Mouse (Mus musculus) midbrain, embryonic 15.5 days (tissue): ENCODE measurements around the gene Sbk2. TPM values are rescaled to one million over a fixed set of nuclear protein-coding genes. Genes with fewer than 3 reads are reported as not detected.

ENCODE experiments used
- ATAC-seq: fragments of 200-750 bp; cut with Nextera tagmentation; replicated peaks from 2 replicates; pipeline ENCODE4 v1.8.0; 2017; ENCODE audit warnings: moderate TSS enrichment
- H3K27ac ChIP-seq: fragments of 300-500 bp; sonication (generic); 2 replicates; pipeline ENCODE4 v1.5.1; 2015; ENCODE audit warnings: mild to moderate bottlenecking, inconsistent platforms
- H3K27me3 ChIP-seq: fragments of 300-500 bp; sonication (generic); replicated peaks from 2 replicates; pipeline ENCODE4 v1.6.1; 2015; ENCODE audit warnings: inconsistent platforms
- H3K36me3 ChIP-seq: fragments of 300-500 bp; sonication (generic); replicated peaks from 2 replicates; pipeline ENCODE4 v1.6.1; 2015; ENCODE audit warnings: inconsistent platforms
- H3K4me1 ChIP-seq: fragments of 300-500 bp; sonication (generic); 2 replicates; pipeline ENCODE4 v1.6.1; 2015; ENCODE audit warnings: inconsistent platforms
- H3K4me2 ChIP-seq: fragments of 300-500 bp; sonication (generic); 2 replicates; pipeline ENCODE4 v1.6.1; 2015; ENCODE audit warnings: inconsistent platforms, mild to moderate bottlenecking, moderate library complexity
- H3K4me3 ChIP-seq: fragments of 300-500 bp; sonication (generic); 2 replicates; pipeline ENCODE4 v1.5.1; 2015; ENCODE audit warnings: mild to moderate bottlenecking, inconsistent platforms
- H3K9ac ChIP-seq: fragments of 300-500 bp; sonication (generic); 2 replicates; pipeline ENCODE4 v1.6.1; 2015; ENCODE audit warnings: mild to moderate bottlenecking, inconsistent platforms
- H3K9me3 ChIP-seq: fragments of 300-500 bp; sonication (generic); 2 replicates; pipeline ENCODE4 v1.6.1; 2016; ENCODE audit warnings: inconsistent platforms
- WGBS: fragments of 180-500 bp; shearing (Covaris S2); methylation state at CpG from one replicate; pipeline ENCODE4 v1.1.7; 2015; ENCODE audit warnings: mixed read lengths; 5-methylcytosine and 5-hydroxymethylcytosine counted together
- polyA plus RNA-seq: library from polyadenylated mRNA; unstranded; fragments of >200 nt; fragmentation: Nextera tagmentation; extraction: Ambion mirVana; gene quantifications from 2 replicates; pipeline ENCODE4 v1.2.1, GENCODE M21; 2015

The Sbk2 gene
- polyA plus RNA-seq, 1 experiment from 2014 or later: not detected

DNA sequence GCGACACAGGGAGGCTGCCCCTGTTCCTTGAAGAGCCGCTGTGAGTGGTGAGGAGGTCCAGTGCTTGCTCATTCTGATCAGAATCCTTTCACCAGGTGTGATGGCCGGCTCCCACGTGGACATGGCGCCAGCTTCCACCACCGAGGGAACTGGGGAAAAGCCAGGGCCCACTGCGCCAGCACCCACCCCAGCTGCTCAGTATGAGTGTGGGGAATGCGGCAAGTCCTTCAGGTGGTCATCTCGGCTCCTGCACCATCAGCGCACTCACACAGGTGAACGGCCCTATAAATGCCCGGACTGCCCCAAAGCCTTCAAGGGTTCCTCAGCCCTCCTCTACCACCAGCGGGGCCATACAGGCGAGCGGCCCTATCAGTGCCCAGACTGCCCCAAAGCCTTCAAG, 45.5 kb downstream of the Sbk2 start:
- Histone ChIP-seq H3K36me3 (peaks cover 10% of the 10 kb centered on the region), H3K9me3 (no peaks in the 10 kb centered on the region), H3K9ac (no peak overlapping the region), H3K27ac (no peak overlapping the region), H3K27me3 (no peaks in the 10 kb centered on the region), H3K4me1 (peaks cover 54% of the 10 kb centered on the region), H3K4me3 (no peak overlapping the region), H3K4me2 (no peak overlapping the region)
- no peak for ATAC-seq
- 90% methylated on average over 15 of the region's 15 CpGs for WGBS

DNA sequence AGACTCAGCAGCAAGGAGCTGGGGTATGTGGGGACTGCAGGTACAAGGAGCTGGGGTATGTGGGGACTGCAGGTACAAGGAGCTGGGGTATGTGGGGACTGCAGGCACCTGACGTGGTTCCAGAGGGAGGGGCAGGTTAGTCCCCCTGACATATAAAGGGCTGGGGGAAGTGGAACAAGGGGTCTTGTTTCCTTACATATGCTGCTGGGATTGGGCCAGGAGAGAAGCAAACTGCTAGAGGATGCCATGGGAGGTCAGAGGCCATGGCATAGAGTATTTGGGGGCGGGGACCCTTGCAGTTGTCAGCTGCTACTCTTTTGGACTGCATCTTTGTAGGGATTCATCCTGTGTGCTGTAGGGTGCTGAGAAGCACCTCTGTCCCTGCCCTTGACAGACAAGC, 46.7 kb downstream of the Sbk2 start:
- Histone ChIP-seq H3K4me2 (no peak overlapping the region), H3K4me1 (peaks cover 44% of the 10 kb centered on the region), H3K9ac (no peak overlapping the region; the same call in 1 of the 2 replicates), H3K27me3 (no peaks in the 10 kb centered on the region), H3K36me3 (peaks cover 10% of the 10 kb centered on the region), H3K9me3 (no peaks in the 10 kb centered on the region), H3K4me3 (no peak overlapping the region), H3K27ac (peak overlapping the region; percentile 99)
- WGBS: 90% methylated on average over 2 of the region's 2 CpGs
- no peak for ATAC-seq

GRCm38 (mm10) chr7:4915669-4916416, 48.4 kb downstream of the Sbk2 start:
- peak overlapping the region; percentile 67 for H3K9ac ChIP-seq
- peak overlapping the region; percentile 99 for H3K27ac ChIP-seq
- H3K4me2 ChIP-seq: peak overlapping the region; percentile 68
- H3K4me3 ChIP-seq: peak overlapping the region; percentile 64
- H3K9me3 ChIP-seq: no peaks in the 10 kb centered on the region
- peak; percentile 48 for ATAC-seq
- WGBS: 11% methylated on average over 14 of the region's 14 CpGs
- peaks cover 30% of the 10 kb centered on the region for H3K4me1 ChIP-seq
- H3K27me3 ChIP-seq: no peaks in the 10 kb centered on the region
- peaks cover 10% of the 10 kb centered on the region for H3K36me3 ChIP-seq

DNA sequence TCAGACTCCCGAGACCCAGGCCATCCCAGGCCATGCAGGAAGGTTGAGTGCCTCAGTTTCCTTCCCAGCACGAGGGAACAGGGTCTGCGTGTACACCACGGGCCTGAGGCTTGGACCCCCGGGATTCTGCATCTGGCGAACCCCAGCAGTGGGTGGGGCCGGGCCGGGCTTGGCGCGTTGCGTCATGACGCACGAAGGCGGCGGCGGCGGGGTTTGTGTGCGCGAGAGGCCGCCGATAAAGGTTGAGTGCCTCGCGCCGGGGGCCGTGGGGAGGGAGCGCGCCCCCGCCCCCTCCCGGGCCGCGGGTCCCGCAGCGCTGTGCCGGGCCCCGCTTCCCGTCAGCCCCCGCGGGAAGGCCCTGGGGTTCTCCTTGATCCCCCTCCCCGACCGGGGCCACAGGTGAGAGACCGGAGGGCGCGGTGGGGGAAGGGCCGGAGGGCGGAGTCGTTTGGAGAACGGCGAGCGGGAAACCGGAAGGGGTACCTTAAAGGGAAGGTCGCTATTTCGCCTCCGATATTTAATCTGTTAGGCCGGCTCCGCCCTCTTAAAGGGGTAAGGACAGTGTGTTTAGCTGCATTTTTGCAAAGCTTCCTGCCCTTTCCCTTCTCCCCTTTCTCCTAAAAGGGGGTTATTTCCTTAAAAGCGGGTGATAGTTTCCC, 49.1 kb downstream of the Sbk2 start, which contains the start of gene Zfp628:
TSS of gene Zfp628 (plus strand) at position 211 of the 659 bp plus-strand sequence.
- H3K36me3 ChIP-seq: peaks cover 4% of the 10 kb centered on the region
- peak within 1 kb of the TSS; percentile 68 for H3K4me2 ChIP-seq
- H3K27me3 ChIP-seq: no peaks in the 10 kb centered on the region
- H3K4me1 ChIP-seq: peaks cover 27% of the 10 kb centered on the region
- under 1% methylated on average over 46 of the region's 56 CpGs for WGBS
- H3K9ac ChIP-seq: peak within 1 kb of the TSS; percentile 67
- H3K4me3 ChIP-seq: peak within 1 kb of the TSS; percentile 64
- H3K27ac ChIP-seq: peak within 1 kb of the TSS; percentile 99
- peak; percentile 92 for ATAC-seq
- no peaks in the 10 kb centered on the region for H3K9me3 ChIP-seq

- Histone ChIP-seq H3K27ac (no peak overlapping the region), H3K27me3 (no peaks in the 10 kb centered on the region), H3K9ac (no peak overlapping the region), H3K4me1 (peaks cover 22% of the 10 kb centered on the region), H3K4me2 (no peak overlapping the region), H3K4me3 (peak overlapping the region; percentile 6), H3K36me3 (no peaks in the 10 kb centered on the region), H3K9me3 (no peaks in the 10 kb centered on the region)
- 64% methylated on average over 5 of the region's 5 CpGs for WGBS
- ATAC-seq: no peak
Measured at GRCm38 (mm10) chr7:4912248-4912647, 52.0 kb downstream of the Sbk2 start.

GRCm38 (mm10) chr7:4911561-4911960, 52.6 kb downstream of the Sbk2 start:
- WGBS: 38% methylated on average over 9 of the region's 9 CpGs
- Histone ChIP-seq H3K4me2 (no peak overlapping the region), H3K4me1 (peaks cover 15% of the 10 kb centered on the region), H3K9ac (no peak overlapping the region), H3K36me3 (no peaks in the 10 kb centered on the region), H3K27ac (no peak overlapping the region), H3K9me3 (no peaks in the 10 kb centered on the region), H3K27me3 (no peaks in the 10 kb centered on the region), H3K4me3 (peak overlapping the region; percentile 6)
- ATAC-seq: no peak

GRCm38 (mm10) chr7:4906466-4906950, 57.7 kb downstream of the Sbk2 start, which contains the start of gene Gm36210:
Gene Gm36210, minus strand, starts transcription at chr7:4906516.
- Histone ChIP-seq H3K36me3 (no peaks in the 10 kb centered on the region), H3K27ac (no peak within 1 kb of the TSS), H3K9ac (no peak within 1 kb of the TSS), H3K4me3 (no peak within 1 kb of the TSS), H3K9me3 (no peaks in the 10 kb centered on the region), H3K4me1 (no peaks in the 10 kb centered on the region), H3K27me3 (no peaks in the 10 kb centered on the region), H3K4me2 (no peak within 1 kb of the TSS)
- WGBS: 42% methylated on average over 10 of the region's 10 CpGs
- ATAC-seq: no peak

DNA sequence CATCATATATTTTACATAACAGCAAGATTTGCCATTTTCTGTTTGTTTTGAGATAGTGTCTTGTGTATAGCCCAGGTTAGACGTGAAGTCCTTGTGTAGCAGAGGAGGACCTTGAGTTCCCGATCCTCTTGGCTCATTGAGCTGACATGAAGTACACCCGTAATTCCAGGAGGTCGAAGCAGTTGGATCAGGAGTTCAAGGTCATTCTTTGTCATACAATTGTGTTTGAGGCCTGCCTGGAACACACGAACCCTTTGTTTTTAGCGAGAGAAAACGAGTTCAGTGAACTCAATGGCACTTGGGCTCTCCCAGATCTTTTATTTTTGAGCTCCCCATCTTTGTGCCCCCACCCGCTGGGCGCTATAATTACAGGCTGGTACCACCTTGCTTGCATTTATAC, 61.8 kb downstream of the Sbk2 start:
- Histone ChIP-seq H3K9ac (no peak overlapping the region), H3K27ac (no peak overlapping the region), H3K4me3 (no peak overlapping the region), H3K4me2 (no peak overlapping the region), H3K36me3 (no peaks in the 10 kb centered on the region), H3K9me3 (no peaks in the 10 kb centered on the region), H3K27me3 (no peaks in the 10 kb centered on the region), H3K4me1 (peaks cover 15% of the 10 kb centered on the region; the same call in 1 of the 2 replicates)
- no peak for ATAC-seq
- WGBS: 82% methylated on average over 9 of the region's 9 CpGs

GRCm38 (mm10) chr7:4901171-4901570, 63.0 kb downstream of the Sbk2 start:
- no peak overlapping the region for H3K27ac ChIP-seq
- H3K9me3 ChIP-seq: no peaks in the 10 kb centered on the region
- H3K4me1 ChIP-seq: peaks cover 15% of the 10 kb centered on the region; the same call in 1 of the 2 replicates
- WGBS: 51% methylated on average over 8 of the region's 8 CpGs
- 0 out of 2 replicates have a peak overlapping the region, but pooled peaks have one; percentile 57 for H3K4me2 ChIP-seq
- no peak overlapping the region for H3K9ac ChIP-seq
- H3K27me3 ChIP-seq: no peaks in the 10 kb centered on the region
- ATAC-seq: no peak
- no peak overlapping the region for H3K4me3 ChIP-seq
- no peaks in the 10 kb centered on the region for H3K36me3 ChIP-seq

GRCm38 (mm10) chr7:4900523-4900851, 63.7 kb downstream of the Sbk2 start:
- peaks cover 15% of the 10 kb centered on the region; the same call in 1 of the 2 replicates for H3K4me1 ChIP-seq
- H3K4me2 ChIP-seq: peak overlapping the region; percentile 57
- H3K27me3 ChIP-seq: no peaks in the 10 kb centered on the region
- 0 out of 2 replicates have a peak, but pooled peaks have one; percentile 17 for ATAC-seq
- H3K9ac ChIP-seq: no peak overlapping the region
- H3K9me3 ChIP-seq: no peaks in the 10 kb centered on the region
- no peaks in the 10 kb centered on the region for H3K36me3 ChIP-seq
- H3K4me3 ChIP-seq: peak overlapping the region; percentile 34
- 0 out of 2 replicates have a peak overlapping the region, but pooled peaks have one; percentile 31 for H3K27ac ChIP-seq
- WGBS: 15% methylated on average over 11 of the region's 11 CpGs

DNA sequence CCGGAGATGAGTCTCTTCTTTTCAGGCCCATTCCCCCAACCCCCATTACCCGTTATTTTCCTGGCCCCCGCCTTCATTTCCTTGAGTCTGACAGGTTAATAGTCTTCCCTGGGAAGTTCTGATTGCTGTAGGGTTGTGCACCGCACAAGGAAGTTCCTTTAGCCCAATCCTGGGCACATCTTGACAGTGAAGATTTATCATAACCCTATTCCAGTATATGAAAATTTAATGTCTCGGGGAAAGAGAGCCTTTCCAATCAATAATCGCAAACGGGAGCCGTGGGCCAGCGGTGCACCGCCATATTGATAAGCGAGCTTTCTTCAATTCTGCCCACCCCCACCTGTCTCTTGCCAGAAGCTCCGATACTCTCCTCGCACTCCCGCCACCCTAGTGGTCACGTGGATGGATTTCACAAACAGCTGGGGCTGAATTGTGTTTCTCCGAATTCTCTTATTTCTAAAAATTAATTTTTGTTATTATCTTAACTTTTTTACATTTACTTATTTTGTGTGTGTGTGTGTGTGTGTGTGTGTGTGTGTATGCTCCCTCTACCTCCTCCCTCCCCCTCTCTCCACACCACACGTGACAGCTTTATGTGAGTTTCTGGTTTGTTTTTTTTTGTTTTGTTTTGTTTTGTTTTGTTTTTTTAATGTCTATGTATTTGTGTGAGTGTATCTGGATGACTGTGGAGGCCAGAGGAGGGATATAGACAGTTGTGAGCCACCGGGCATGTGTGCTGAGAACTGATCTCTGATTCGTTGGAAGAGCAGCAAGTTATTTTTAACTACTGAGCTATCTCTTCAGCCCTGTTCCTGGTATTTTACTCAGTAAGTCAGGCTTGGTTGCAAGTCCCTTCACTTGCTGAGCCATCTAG, 64.3 kb downstream of the Sbk2 start:
- no peaks in the 10 kb centered on the region for H3K27me3 ChIP-seq
- peak overlapping the region; percentile 34 for H3K4me3 ChIP-seq
- peak overlapping the region; percentile 57 for H3K4me2 ChIP-seq
- peak overlapping the region; percentile 33; the same call in 1 of the 2 replicates for H3K9ac ChIP-seq
- peaks cover 15% of the 10 kb centered on the region; the same call in 1 of the 2 replicates for H3K4me1 ChIP-seq
- H3K27ac ChIP-seq: peak overlapping the region; percentile 45; the same call in 1 of the 2 replicates
- no peaks in the 10 kb centered on the region for H3K36me3 ChIP-seq
- WGBS: 3% methylated on average over 19 of the region's 19 CpGs
- peak; percentile 72 for ATAC-seq
- H3K9me3 ChIP-seq: no peaks in the 10 kb centered on the region
